Mouse (Mus musculus) monocyte, adult 5-6 weeks (primary cell): ENCODE results near the gene Dnmt3l. TPM values are rescaled to one million over a fixed set of nuclear protein-coding genes. Genes with fewer than 3 reads are reported as not detected.

Source experiments
- ATAC-seq: fragments of 153-309, 156-312 bp; replicated peaks from 2 replicates; pipeline ENCODE4 v1.8.0; 2017; ENCODE audit warnings: mild to moderate bottlenecking; ENCODE audit not compliant: low TSS enrichment, insufficient number of reproducible peaks, severe bottlenecking, poor library complexity, low FRiP score
- total RNA-seq: library from RNA; stranded (forward); fragments of 200-1000, 200-491, 200-594 nt; gene quantifications from 3 replicates; pipeline ENCODE4 v1.2.3, GENCODE M21; 2017

The Dnmt3l gene
- total RNA-seq, 1 experiment from 2014 or later, result not detected

DNA sequence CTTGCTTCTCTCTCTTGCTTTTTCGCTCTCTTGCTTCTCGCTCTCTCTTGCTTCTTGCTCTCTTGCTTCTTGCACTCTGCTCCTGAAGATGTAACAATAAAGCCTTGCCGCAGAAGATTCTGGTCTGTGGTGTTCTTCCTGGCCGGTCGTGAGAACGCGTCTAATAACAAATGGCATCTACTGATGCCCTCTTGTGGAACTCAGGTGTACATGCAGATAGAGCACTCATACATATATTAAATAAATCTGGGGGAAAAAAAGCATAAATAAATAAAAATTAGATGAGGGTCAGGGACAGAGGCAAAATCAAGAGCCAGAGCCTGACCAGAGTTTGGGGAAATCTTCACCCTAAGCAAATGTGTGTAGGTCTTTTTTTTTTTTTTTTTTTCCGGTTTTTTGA lies 16.3 kb upstream of the Dnmt3l start:
- ATAC-seq, result 0 out of 2 replicates have a peak, but pooled peaks have one; percentile 53

DNA sequence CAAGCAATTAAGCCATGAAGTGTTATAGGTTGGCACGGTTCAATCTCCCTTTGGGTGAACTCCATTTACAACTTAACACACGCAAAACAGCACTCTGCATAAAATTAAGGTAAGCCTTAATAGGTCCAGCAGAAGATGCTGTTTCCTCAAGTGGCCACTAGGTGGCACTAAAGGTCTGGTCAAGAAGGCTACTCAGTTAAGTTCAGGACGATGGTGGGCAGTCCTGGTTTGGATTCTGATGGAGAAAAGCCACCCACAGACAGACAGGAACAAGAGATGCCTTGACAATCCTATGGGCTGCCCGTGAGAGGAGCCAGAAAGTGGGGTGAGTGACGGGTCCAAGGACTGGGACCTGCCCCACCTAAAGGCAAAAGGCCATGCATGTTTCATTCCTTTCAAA lies 13.6 kb upstream of the Dnmt3l start:
- peak; percentile 88 for ATAC-seq

DNA sequence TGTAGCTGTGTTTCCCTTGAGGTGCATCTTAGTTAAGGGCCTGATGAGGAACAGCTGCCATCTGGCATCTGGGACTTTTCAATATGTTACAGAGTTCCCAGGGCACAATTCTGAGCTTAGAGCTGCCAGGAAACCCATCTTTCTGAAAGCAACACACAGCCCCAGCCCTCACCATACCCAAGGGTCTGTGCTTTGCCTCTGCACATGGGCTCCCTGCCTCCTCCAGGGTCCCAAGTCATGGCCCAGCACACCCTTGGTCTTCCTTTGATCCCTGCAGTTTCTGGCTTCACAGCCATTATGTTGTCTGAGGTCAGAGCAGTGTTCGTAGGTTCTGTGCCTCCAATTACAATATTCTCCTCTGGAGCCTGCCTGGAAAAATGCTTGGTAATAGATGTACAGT lies 12.7 kb upstream of the Dnmt3l start:
- ATAC-seq, result no peak

DNA sequence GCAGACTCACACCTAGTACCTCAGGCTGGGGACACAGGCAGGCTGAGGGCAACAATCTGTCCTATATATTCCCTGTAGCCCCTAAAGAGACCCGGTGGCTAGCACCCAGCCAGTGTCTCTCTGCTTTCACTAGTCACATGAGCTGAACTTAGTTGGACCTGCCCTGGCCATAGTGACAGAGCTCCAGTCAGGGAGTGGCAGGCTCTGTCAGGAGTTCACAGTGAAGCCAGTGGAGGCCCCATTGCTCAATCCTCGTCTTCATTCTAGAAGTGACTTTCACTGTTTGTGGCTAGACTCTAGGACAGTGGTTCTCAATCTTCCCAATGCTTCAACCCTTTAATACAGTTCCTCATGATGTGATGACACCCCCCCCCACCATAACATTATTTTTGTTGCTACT lies 9.8 kb upstream of the Dnmt3l start:
- ATAC-seq, result no peak

DNA sequence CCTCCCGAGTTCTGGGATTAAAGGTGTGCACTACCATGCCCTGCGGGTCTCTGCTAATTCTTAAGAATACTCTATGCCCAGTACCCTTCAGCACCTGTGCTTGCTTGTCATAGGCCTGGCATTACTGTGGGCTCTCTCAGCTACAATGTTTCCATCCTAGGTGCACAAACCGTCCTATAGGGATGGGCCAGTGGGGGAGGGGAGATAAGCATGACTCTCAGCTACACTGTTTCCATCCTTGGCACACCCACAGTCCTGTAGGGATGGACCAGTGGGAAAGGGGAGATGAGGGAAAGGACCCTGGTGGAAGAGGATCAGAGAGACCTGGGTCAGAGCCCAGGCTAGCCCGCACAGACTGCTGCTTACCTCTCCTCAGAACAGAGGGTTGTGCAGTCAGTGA lies 4.6 kb upstream of the Dnmt3l start:
- ATAC-seq, result no peak

DNA sequence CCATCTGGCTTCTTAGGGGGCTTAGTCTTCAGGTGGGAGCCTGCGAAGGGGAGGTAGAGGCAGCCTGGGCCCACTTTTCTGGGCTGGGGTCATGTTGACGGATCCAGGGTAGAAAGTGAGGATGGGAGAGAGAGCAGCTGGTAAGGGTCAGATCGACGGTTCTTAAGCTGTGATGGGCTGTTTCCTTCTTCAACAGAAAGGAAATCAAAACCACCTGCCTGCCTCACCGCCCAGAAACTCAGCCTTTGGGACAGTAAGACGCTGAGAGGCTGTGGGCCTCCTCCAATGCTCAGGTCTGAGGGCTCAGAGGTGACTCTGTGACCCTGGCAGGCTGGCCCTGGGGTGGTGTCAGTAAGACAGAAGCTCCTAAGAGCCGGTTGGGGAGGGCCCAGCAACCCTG lies 349 bp downstream of the Dnmt3l start:
- no peak for ATAC-seq

DNA sequence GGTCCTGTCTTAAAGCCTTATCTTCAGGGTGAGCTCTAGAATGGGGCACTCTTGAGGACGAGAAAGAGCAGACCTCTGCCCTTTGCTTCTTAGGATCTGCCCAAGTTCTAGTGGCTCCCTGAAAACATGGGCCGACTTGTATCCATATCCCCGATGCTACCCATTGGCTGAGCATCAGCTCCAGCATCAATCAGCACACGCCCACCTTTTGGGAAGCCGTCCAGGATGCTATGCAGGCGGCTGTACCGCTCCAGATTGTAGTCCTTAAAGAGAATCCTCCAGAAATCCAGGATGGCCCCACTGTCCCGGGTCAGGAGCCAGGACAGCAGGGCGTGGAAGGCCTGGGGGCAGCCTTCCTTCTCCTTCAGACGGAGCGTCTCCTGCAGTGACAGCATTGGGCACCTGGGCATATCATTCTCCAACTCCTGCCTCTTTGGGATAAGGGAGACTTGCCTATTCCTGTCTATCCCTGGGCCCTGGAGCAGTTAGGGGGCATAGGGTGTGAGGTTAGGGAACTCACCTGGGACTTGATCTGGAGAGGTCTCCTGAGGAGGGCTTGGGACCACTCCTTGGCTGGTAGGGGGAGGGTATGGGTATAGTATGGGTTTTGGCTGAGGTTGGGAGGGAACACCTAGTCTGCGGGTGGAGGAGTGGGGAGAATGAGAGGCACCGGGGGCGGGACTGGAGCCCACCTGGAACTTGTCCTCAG lies 1.1 kb downstream of the Dnmt3l start:
- no peak; the same call in 1 of the 2 replicates for ATAC-seq

DNA sequence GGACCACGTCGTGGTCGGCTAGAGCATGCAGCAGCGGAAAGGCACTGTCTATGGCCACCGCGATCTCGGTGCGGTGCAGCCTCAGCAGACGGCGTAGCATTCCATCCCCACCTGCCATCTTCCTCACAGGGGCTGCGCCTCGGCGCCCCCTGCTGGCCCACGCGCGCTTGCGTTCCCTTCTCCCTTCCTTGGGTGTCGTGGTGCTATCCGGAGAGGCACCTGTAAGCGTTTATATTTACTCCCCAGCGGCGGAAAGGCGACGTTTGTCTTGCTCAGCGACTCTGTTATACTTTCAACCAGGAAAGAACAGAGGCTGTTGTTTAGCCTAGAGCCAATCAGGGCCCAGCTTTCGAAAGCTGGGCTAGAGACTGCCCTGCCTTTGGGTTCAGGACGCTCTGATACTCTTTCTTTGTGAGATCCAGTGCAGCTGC lies 1.7 kb downstream of the Dnmt3l start, which contains the start of gene Aire:
Gene Aire (minus strand): TSS at position 205 of the 431 bp plus-strand sequence.
- peak; percentile 56 for ATAC-seq

DNA sequence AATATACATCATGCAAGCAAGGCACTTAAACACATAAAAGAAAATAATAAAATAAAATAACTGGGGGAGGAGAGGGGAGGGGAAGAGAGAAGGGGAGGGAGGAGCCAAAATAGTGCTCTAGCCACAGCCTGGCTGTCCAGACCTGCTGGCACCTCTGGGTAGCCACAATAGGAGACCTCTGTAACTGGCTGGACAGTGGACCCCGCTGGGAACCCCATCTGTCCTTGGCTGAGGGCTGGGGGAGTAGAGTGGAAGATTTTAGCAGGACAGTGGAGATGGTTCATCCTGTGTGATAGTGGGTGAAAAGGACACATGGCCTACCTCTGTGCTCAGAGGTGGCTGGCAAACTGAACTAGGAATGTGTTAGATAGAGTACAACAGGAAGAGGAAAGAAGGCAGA lies 2.8 kb downstream of the Dnmt3l start:
- no peak for ATAC-seq

DNA sequence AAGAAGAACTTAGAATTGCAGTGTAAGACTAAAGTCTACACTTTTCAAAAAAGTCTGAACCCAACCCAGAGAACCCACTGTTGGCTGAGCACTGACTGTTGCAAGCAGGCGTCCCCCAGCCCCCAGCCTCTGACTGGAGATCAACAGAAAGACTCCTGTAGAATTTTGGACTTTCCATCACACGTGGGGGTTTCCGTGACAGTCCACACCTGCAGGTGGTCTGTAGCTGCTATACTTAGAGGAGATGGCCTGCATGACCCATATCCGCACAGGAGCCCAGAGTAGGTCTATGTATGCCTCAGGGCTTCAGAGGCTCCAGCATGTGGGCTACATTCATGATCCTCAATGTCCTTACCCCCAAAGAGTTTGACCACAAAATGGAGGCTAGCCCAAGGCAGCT lies 4.6 kb downstream of the Dnmt3l start:
- no peak for ATAC-seq

DNA sequence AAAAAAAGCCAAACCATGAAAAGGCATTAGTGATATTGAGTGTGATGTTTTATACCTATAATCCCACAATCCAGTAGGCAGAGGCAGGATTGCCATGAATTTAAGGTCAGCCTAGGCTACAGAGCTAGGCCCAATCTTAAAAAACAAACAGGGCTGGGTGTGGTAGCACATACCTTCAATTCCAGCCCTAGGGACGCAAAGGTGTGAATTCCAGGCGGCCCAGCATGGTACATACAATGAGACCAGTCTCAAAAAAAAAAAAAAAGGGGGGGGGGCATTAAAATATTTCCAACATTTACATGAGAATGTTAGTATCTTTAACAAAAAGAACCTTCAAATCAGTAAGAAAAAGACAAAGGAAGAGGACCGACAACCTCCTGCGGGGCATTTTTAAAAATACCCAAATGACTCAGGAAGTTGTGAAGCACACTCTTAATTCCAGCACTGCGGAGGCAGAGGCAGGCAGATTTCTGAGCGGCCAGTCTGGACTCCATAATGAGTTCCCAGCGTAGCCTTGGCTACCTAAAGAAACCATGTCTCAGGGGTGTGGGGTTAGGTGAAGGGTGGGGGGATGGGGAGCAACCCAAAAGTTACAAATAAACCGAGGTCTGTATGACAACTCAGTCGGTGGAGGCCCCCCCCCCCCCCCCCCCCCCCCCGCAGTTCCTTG lies 6.4 kb downstream of the Dnmt3l start:
- ATAC-seq, result no peak

DNA sequence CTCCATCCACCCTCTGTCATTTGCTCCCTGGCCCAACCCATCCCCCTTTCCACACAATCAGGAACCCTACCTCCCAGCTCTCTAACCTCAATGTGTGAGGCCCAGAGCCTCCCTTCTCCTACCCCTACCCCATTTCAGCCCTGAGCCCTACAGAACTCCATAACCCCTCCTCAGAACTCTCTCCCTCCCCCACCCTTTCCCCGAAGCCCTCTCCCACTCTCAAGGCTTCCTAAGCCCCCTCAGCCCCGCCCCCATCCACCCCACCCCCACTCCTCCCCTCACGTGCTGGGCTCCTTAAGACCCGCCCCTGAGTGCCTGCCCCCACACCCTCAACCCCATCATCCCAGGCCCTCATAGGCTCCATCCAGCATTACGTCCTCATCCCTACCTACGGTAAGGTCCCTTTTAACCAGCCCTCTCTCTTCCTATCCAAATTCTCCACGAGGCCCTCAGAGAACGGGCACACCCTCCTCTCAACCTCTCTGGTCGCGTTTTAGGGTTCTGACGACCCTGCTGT lies 7.8 kb downstream of the Dnmt3l start:
- no peak for ATAC-seq

DNA sequence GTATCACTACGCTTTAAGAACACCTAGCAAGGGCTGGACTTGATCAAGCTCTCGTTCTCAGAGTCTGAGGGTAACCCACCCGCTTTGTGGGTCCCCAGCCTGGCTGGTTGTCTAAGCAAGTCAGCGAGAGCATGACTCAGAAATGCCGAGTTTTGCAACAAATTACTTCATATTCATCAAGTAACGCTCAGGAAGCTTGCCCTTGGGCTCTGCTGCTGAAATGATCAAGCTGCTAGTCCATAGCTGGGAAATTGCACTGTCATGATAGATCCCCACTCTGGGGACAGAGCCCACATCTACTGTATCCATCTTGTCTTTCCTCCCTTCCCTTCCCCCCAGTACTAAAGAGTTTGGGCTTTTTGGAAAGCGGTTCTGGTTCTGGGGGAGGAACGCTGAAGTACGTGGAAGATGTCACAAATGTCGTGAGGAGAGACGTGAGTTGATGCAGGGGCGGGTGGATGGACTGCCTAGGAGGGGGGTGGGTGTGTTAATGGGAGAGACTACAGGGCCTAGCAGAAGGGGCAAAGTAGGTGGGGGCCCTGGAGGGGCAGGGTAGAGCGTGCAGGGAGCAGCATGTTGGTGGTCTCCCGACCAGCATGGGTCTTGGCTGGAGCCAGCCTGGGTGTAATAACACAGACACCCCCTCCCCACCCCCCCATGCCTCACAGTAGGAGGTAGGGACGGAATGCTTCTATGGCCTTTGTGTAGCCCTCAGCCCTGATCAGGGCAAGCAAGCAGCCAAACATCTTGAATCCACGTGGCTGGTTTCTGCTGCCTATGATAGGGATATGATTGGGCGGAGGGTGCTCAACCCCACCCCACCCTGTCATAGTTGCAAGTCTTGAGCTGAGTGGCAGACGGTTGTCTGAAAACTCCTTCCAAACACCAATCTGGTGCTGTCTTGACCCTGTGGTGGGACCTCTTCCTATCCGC lies 13.2 kb downstream of the Dnmt3l start:
- ATAC-seq, result no peak

DNA sequence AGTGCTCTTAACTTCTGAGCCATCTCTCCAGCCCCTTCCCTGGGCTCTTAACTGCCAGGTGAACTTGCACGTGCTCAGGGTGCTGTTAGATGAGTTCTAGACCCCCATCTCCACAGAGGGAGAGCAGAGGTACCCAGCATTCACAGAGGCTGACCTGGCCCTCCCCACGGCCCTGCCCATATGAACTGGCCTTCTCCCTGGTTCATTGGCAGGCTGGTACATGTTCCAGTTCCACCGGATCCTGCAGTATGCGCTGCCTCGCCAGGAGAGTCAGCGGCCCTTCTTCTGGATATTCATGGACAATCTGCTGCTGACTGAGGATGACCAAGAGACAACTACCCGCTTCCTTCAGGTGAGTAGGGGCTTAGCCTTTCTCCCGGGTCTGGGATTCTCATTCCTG lies 15.3 kb downstream of the Dnmt3l start:
- ATAC-seq, result no peak

DNA sequence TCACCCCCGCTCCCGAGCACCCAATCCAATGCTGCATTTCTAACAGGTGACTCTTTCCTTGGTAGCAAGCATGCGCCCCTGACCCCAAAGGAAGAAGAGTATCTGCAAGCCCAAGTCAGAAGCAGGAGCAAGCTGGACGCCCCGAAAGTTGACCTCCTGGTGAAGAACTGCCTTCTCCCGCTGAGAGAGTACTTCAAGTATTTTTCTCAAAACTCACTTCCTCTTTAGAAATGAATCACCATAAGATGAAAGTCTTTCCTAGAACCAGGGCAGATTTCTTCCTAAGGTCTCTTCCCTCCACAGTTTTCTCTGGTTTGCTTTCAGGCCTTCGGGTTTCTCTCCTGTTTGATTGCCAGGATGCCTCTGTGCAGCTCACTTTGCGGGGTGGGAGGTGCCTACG lies 21.4 kb downstream of the Dnmt3l start:
- ATAC-seq, result peak; percentile 49

DNA sequence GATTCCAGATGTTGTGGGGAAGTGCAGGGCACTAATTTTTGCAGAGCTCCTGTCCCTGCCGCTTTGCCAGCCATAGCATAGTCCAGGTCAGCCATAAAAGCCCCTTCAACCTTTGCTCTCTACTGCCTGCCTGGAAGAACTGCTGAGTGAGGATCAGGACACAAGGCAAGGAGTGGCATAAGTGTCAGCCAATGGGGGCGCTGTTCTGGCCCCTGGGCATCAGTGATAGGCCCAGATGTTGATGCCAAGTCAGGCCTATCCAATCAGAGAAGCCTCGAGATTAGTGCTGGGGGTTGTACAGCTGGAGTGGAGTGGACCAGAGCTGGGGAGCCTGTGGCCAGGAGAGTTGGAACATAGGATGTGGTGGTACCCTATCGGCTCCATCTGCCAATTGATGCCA lies 25.5 kb downstream of the Dnmt3l start:
- ATAC-seq, result 0 out of 2 replicates have a peak, but pooled peaks have one; percentile 24

DNA sequence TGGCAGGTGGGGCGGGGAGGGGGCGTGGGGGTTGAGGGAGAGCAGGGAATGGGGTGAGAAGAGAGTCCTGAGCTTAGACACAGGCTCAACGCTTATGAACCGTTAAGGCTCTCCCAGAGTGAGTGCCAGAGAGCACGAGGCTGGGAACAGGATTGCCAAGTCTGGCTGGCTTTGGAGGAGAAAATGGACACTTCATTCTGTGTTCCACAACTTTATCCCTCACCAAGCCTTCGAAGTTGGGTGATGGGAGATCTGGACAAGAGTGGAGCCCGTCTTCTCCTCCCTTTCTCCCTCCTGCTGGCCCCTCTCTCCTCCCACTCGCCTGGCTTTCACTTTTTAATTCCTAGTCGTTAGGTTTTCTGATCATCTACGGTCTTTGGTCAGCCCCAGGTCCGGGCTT lies 26.8 kb downstream of the Dnmt3l start:
- no peak for ATAC-seq

DNA sequence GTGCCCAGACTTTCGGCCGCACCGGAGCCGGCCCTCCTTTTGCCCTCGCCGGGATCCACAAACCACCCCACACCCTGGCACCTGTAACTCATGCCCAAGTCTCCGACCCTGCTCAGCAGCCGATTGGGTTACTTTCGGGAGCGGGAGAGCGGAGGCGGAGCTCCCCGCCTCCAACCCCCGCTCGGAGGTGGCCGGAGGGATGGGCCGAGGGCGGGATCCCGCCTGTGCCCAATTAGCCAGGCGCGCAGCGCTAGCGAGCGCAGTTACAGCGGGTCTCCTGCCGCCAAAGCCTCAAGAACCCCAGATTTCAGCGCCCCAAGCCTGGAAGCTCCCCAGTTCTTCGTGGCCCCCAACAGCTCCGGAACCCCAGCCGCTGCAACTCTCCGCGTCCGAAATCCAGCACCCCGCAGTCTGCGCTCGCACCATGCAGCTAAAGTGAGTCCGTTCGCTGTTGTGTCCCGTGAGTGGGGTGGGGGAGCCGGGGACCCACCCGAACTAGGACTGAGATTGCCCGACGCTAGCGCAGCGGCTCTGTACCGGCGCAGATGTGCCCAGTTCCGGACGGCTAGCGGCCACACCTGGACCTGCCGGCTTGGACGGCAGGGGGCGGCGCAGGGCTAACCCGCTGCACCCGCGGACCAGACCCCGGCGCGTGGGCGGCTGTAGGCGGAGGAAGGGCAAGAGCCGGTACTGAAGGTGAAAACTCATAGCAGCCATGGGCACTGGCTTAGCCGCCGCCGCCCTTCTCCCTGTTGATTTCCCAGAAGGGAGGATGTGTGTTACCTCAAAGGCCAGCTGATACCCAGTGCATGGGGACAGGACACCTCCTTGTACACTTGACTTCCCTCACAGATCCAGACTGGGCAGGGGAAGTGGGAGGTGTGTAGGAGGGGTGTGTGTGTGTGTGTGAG lies 27.6 kb downstream of the Dnmt3l start, which contains the start of gene Icosl:
Gene Icosl (plus strand): TSS at position 202 of the 911 bp plus-strand sequence.
- ATAC-seq, result peak; percentile 72
